In genomic region chr13:70873851-70874250, GRCm38 (mm10) we compare ENCODE assay signal across 12 mouse cellular contexts. TPM values are rescaled to one million over a fixed set of nuclear protein-coding genes. Genes with fewer than 3 reads are reported as not detected.
DNase-seq lines count a peak whose midpoint lies in the region; TF ChIP-seq lines count a peak whose summit lies in the region.
"Not testable (repeated sequence)": the region's sequence is repeated elsewhere in the genome, so short reads cannot be mapped to it uniquely, and the experiment has no call there.
"Had no signal": no experiment of that assay in that cellular context is flagged by ENCODE, and none has a peak within 500 bp of the region (broad histone marks: within the 10 kb centered on the region; RNA-seq: fewer than 3 reads in every experiment).

No protein-coding gene starts in this region.

- TF ChIP-seq CTCF in kidney, adult 2 months (conservative IDR thresholded peaks at IDR 0.05; ENCODE audit: insufficient read depth, insufficient read length, low read depth, low read length): not testable (repeated sequence)

- 34% methylated on average over 13 of the region's 13 CpGs for WGBS in kidney, adult 2 months

- TF ChIP-seq POLR2A in kidney, adult 2 months (IDR thresholded peaks at IDR 0.05; ENCODE audit: low read depth, low read length): not testable (repeated sequence)

- not testable (repeated sequence) for H3K27me3 ChIP-seq in kidney, adult 2 months (replicated peaks; ENCODE audit: control insufficient read depth, insufficient read depth, low read length)

- H3K27ac ChIP-seq in kidney, adult 2 months (ENCODE audit: insufficient read depth, low read depth, low read length): not testable (repeated sequence)

- not testable (repeated sequence) for H3K4me1 ChIP-seq in kidney, adult 2 months (ENCODE audit: control insufficient read depth, insufficient read depth, low read length)

- peak; percentile 15 for DNase-seq in adrenal gland, adult 2 months
- DNase-seq in kidney, adult 11 months: peak; percentile 41
- DNase-seq in kidney, adult 2 months: peak; percentile 46
- peak; percentile 53 for DNase-seq in kidney, adult 9 months
- peak; percentile 33 for DNase-seq in kidney, postnatal 14 days
- DNase-seq in kidney, postnatal 36 days: peak; percentile 22 to 32
- peak; percentile 8 for DNase-seq in lung, postnatal 10 days

- not testable (repeated sequence) for H3K4me3 ChIP-seq in kidney, adult 2 months (ENCODE audit: insufficient read depth, low read depth, low read length)

- H3K36me3 ChIP-seq in kidney, adult 2 months (ENCODE audit: control insufficient read depth, insufficient read depth, low read length): not testable (repeated sequence)

RNA-seq across cellular contexts. Expression of gene Adamts16, which starts 32.2 kb away (rescaled TPM):
- under 1 TPM; 0.17 to 0.29 TPM for total RNA-seq in adrenal gland, adult 2 months (2021)
- polyA plus RNA-seq in adrenal gland, adult 2 months (2012; rRNA removed): 0.38 and 0.46 TPM in 2 replicates
- 1.2 and 1.4 TPM in 2 replicates for polyA plus RNA-seq in kidney, adult 2 months (2012; rRNA removed)
- total RNA-seq: CH12.LX; common myeloid progenitor, adult 5-6 weeks had no signal
- polyA plus RNA-seq: CD4-positive, CD25-positive, alpha-beta regulatory T cell, adult 4 months; erythroblast, embryonic 14.5 days; G1E had no signal
